Mouse (Mus musculus) lung, embryonic 16.5 days (tissue): Measurements from ENCODE around the gene Kcnk4. TPM values are rescaled to one million over a fixed set of nuclear protein-coding genes. Genes with fewer than 3 reads are reported as not detected.

Source experiments
- ATAC-seq: fragments of 200-750 bp; cut with Nextera tagmentation; 2 replicates; pipeline ENCODE4 v1.8.0; 2017; ENCODE audit warnings: low read depth, mild to moderate bottlenecking, moderate library complexity
- H3K27ac ChIP-seq: fragments of 300-500 bp; sonication (generic); 2 replicates; pipeline ENCODE4 v1.5.1; 2014; ENCODE audit warnings: mild to moderate bottlenecking, control low read depth, low read length
- H3K27me3 ChIP-seq: fragments of 300-500 bp; sonication (generic); 2 replicates; pipeline ENCODE4 v1.6.1; 2014; ENCODE audit warnings: low read depth, low read length, mixed read lengths; ENCODE audit not compliant: control insufficient read depth, insufficient read depth
- H3K36me3 ChIP-seq: fragments of 300-500 bp; sonication (generic); 2 replicates; pipeline ENCODE4 v1.6.1; 2014; ENCODE audit warnings: low read length; ENCODE audit not compliant: control insufficient read depth, insufficient read depth
- H3K4me1 ChIP-seq: fragments of 300-500 bp; sonication (generic); replicated peaks from 2 replicates; pipeline ENCODE4 v1.6.1; 2014; ENCODE audit warnings: low read length, mixed read lengths; ENCODE audit not compliant: control insufficient read depth, insufficient read depth
- H3K4me2 ChIP-seq: fragments of 300-500 bp; sonication (generic); 2 replicates; pipeline ENCODE4 v1.6.1; 2014; ENCODE audit warnings: low read depth, low read length, control low read depth
- H3K4me3 ChIP-seq: fragments of 300-500 bp; sonication (generic); 2 replicates; pipeline ENCODE4 v1.5.1; 2014; ENCODE audit warnings: mild to moderate bottlenecking, low read length, control low read depth
- H3K9ac ChIP-seq: fragments of 300-500 bp; sonication (generic); 2 replicates; pipeline ENCODE4 v1.6.1; 2014; ENCODE audit warnings: low read length, control low read depth
- H3K9me3 ChIP-seq: fragments of 300-500 bp; sonication (generic); 2 replicates; pipeline ENCODE4 v1.6.1; 2016; ENCODE audit warnings: low read length; ENCODE audit not compliant: control insufficient read depth
- WGBS: fragments of 180-500 bp; shearing (Covaris S2); extraction: QIAGEN DNeasy Blood & Tissue Kit; methylation state at CpG from one replicate; pipeline ENCODE4 v1.1.7; 2014; 5-methylcytosine and 5-hydroxymethylcytosine counted together
- microRNA-seq: library from miRNA; unstranded; fragments of <30 nt; microRNA quantifications from one replicate; pipeline ENCODE4, GENCODE M21; 2016
- polyA plus RNA-seq: library from polyadenylated mRNA; unstranded; fragments of >200 nt; fragmentation: Nextera tagmentation; extraction: Ambion mirVana; gene quantifications from 2 replicates; pipeline ENCODE4 v1.2.1, GENCODE M21; 2015

The Kcnk4 gene
- polyA plus RNA-seq, 1 experiment from 2014 or later, result 0.21 TPM

DNA sequence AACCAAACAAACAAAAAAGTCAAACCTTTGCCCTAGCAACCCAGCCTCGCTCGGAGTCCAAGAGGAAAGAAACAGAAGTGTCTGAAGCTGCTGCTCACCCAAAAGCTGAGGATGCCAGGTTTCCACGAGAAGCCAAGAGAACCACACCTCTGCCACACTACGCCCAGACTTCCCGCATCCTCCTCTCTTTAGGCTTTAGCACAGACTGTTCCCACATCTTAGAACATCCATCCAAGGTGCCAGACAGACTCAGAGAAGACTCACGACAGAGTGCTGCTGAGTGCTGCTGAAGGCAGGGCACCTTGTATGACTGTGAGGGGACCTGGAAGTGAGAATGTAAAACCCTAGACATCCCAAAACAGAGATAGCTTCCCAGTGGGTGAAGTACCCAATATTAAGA lies 58.5 kb downstream of the Kcnk4 start:
- H3K27ac ChIP-seq, result no peak overlapping the region
- H3K4me1 ChIP-seq, result no peaks in the 10 kb centered on the region
- no peaks in the 10 kb centered on the region for H3K36me3 ChIP-seq
- H3K9ac ChIP-seq, result no peak overlapping the region
- H3K9me3 ChIP-seq, result peaks cover 7% of the 10 kb centered on the region
- no peak overlapping the region for H3K4me2 ChIP-seq
- no peak overlapping the region for H3K4me3 ChIP-seq
- no peak for ATAC-seq
- WGBS, result 81% methylated on average over 6 of the region's 6 CpGs
- H3K27me3 ChIP-seq, result no peaks in the 10 kb centered on the region

- Histone ChIP-seq H3K9ac (no peak overlapping the region), H3K4me3 (no peak overlapping the region), H3K27me3 (no peaks in the 10 kb centered on the region), H3K9me3 (no peaks in the 10 kb centered on the region), H3K36me3 (no peaks in the 10 kb centered on the region), H3K27ac (no peak overlapping the region), H3K4me1 (no peaks in the 10 kb centered on the region), H3K4me2 (no peak overlapping the region)
- 78% methylated on average over 1 of the region's 1 CpGs for WGBS
- ATAC-seq, result no peak
These were observed 60.1 kb downstream of the Kcnk4 start for GRCm38 (mm10) chr19:6874257-6874656.

Small RNA genes within 50 kb of the gene (microRNA-seq; reads per million reads assigned to microRNA genes)
- not detected for gene Mir6990

Other genes starting within 250 kb of the Kcnk4 start
- gene Rps6ka4, start 93.9 kb downstream of the Kcnk4 start, polyA plus RNA-seq, result 39.1 and 41.5 TPM in 2 replicates
- 1.6 and 3.0 TPM in 2 replicates for gene Ccdc88b, start 76.3 kb downstream of the Kcnk4 start, polyA plus RNA-seq
- gene Trmt112, start 24.8 kb downstream of the Kcnk4 start, polyA plus RNA-seq, result 136 and 137 TPM in 2 replicates
- gene Prdx5, start 24.4 kb downstream of the Kcnk4 start, polyA plus RNA-seq, result 283 and 302 TPM in 2 replicates
- gene Esrra, start 12.7 kb downstream of the Kcnk4 start, polyA plus RNA-seq, result 8.5 and 9.9 TPM in 2 replicates
- gene Catsperz, start 9.1 kb downstream of the Kcnk4 start, polyA plus RNA-seq, result 2.5 TPM in 2 replicates
- gene Bad, start 7.3 kb upstream of the Kcnk4 start, polyA plus RNA-seq, result 82.5 and 90.7 TPM in 2 replicates
- gene Gpr137, start 8.0 kb upstream of the Kcnk4 start, polyA plus RNA-seq, result 25.2 TPM in 2 replicates
- 41.4 and 44.8 TPM in 2 replicates for gene Ppp1r14b, start 40.5 kb upstream of the Kcnk4 start, polyA plus RNA-seq
- gene Plcb3, start 42.0 kb upstream of the Kcnk4 start, polyA plus RNA-seq, result 49.1 and 49.8 TPM in 2 replicates
- gene Fkbp2, start 46.0 kb upstream of the Kcnk4 start, polyA plus RNA-seq, result 125 and 151 TPM in 2 replicates
- gene Vegfb, start 53.1 kb upstream of the Kcnk4 start, polyA plus RNA-seq, result 20.8 and 28.9 TPM in 2 replicates
- 26.4 and 30.3 TPM in 2 replicates for gene Dnajc4, start 58.1 kb upstream of the Kcnk4 start, polyA plus RNA-seq
- 22.6 and 23.7 TPM in 2 replicates for gene Nudt22, start 61.6 kb upstream of the Kcnk4 start, polyA plus RNA-seq
- gene Trpt1, start 61.6 kb upstream of the Kcnk4 start, polyA plus RNA-seq, result 10.9 and 12.3 TPM in 2 replicates
- 11.1 and 15.6 TPM in 2 replicates for gene Fermt3, start 85.0 kb upstream of the Kcnk4 start, polyA plus RNA-seq
- 220 and 243 TPM in 2 replicates for gene Stip1, start 105.5 kb upstream of the Kcnk4 start, polyA plus RNA-seq
- 15.3 and 17.6 TPM in 2 replicates for gene Macrod1, start 122.3 kb upstream of the Kcnk4 start, polyA plus RNA-seq
- gene Flrt1, start 171.2 kb upstream of the Kcnk4 start, polyA plus RNA-seq, result 0.99 and 1.1 TPM in 2 replicates